Mouse (Mus musculus) central nervous system, embryonic 14 days (tissue): ENCODE data around the gene Mymk. TPM values are rescaled to one million over a fixed set of nuclear protein-coding genes. Genes with fewer than 3 reads are reported as not detected.

Source experiments
- polyA plus RNA-seq: library from polyadenylated mRNA; depleted of rRNA; stranded (reverse); fragments of >200 nt; gene quantifications from 2 replicates; pipeline ENCODE4 v1.2.3, GENCODE M21; 2012; rRNA removed

The Mymk gene
- 0.17 and 5.7 TPM in 2 replicates for polyA plus RNA-seq

GRCm38 (mm10) chr2:27071978-27072377 is at the start of gene Mymk:
Gene Mymk, minus strand, starts transcription at chr2:27072179.

GRCm38 (mm10) chr2:27079152-27079584 is 7.2 kb upstream of the Mymk start, which contains the start of gene Adamtsl2:
Gene Adamtsl2, plus strand, starts transcription at chr2:27079379.

GRCm38 (mm10) chr2:27027618-27028436 is 44.2 kb downstream of the Mymk start, which contains the start of gene Slc2a6:
Gene Slc2a6, minus strand, starts transcription at chr2:27027998.

Other genes starting within 250 kb of the Mymk start
- gene Abo, start 207.2 kb downstream of the Mymk start, polyA plus RNA-seq: not detected in 2 replicates
- gene Surf6, start 169.3 kb downstream of the Mymk start, polyA plus RNA-seq: 28.1 and 29.9 TPM in 2 replicates
- 118 and 148 TPM in 2 replicates for gene Med22, start 161.5 kb downstream of the Mymk start, polyA plus RNA-seq
- 1,771 and 1,960 TPM in 2 replicates for gene Rpl7a, start 161.4 kb downstream of the Mymk start, polyA plus RNA-seq
- gene Surf2, start 155.8 kb downstream of the Mymk start, polyA plus RNA-seq: 54.7 and 57.4 TPM in 2 replicates
- gene Surf1, start 155.6 kb downstream of the Mymk start, polyA plus RNA-seq: 72.7 and 79.4 TPM in 2 replicates
- 80.8 and 108 TPM in 2 replicates for gene Surf4, start 138.3 kb downstream of the Mymk start, polyA plus RNA-seq
- gene Stkld1, start 138.1 kb downstream of the Mymk start, polyA plus RNA-seq: 0.10 and 0.15 TPM in 2 replicates
- 56.3 and 58.5 TPM in 2 replicates for gene Rexo4, start 107.8 kb downstream of the Mymk start, polyA plus RNA-seq
- 0.06 and 0.21 TPM in 2 replicates for gene Adamts13, start 98.8 kb downstream of the Mymk start, polyA plus RNA-seq
- 88.2 and 92.6 TPM in 2 replicates for gene Cacfd1, start 62.3 kb downstream of the Mymk start, polyA plus RNA-seq
- gene Slc2a6, start 44.2 kb downstream of the Mymk start, polyA plus RNA-seq: 5.9 and 6.6 TPM in 2 replicates
- gene Adamtsl2, start 7.2 kb upstream of the Mymk start, polyA plus RNA-seq: 9.4 and 10.7 TPM in 2 replicates
- gene Fam163b, start 70.3 kb upstream of the Mymk start, polyA plus RNA-seq: 4.5 and 4.6 TPM in 2 replicates
- 0.88 and 2.5 TPM in 2 replicates for gene Dbh, start 93.1 kb upstream of the Mymk start, polyA plus RNA-seq
- 2.9 and 6.3 TPM in 2 replicates for gene Sardh, start 176.2 kb upstream of the Mymk start, polyA plus RNA-seq